Mouse (Mus musculus): ENCODE data around the gene Ifi205. TPM values are rescaled to one million over a fixed set of nuclear protein-coding genes. Genes with fewer than 3 reads are reported as not detected.
"Not testable (repeated sequence)": the region's sequence is repeated elsewhere in the genome, so short reads cannot be mapped to it uniquely, and the experiment has no call there.

The Ifi205 gene
- polyA plus RNA-seq (2015; fragmentation: Nextera tagmentation; extraction: Ambion mirVana): 0.43 TPM in 1 of 2 replicates, not detected in the other

DNA sequence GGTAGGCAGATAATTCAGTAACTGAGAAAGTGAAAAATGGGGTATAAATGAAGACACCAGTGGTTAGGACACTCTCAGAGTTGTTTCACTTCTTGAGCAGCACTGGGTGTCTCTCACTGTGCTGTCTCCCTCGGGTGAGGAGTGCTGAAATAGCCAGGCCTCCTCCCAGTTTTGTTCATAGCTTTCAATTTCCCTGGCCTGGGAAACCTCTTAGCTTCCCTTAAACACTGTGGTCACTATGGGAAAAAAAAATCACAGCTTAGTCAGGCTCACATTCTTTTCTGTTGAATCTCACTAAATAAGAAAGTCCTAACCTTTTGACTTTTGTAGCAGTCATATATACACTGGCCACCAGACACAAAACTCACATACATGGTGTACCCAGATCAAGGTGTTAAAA lies at the start of gene Ifi205:
TSS of gene Ifi205 (minus strand) at position 113 of the 400 bp plus-strand sequence.
- H3K9ac ChIP-seq (replicated peaks): no peak within 1 kb of the TSS
- 56% methylated on average over 1 of the region's 1 CpGs for WGBS
- H3K27ac ChIP-seq (replicated peaks): no peak within 1 kb of the TSS
- no peaks in the 10 kb centered on the region for H3K9me3 ChIP-seq (replicated peaks)
- no peaks in the 10 kb centered on the region for H3K27me3 ChIP-seq (replicated peaks)
- no peak for ATAC-seq (ENCODE audit: low FRiP score)
- H3K4me1 ChIP-seq: no peaks in the 10 kb centered on the region
- H3K36me3 ChIP-seq: no peaks in the 10 kb centered on the region
- H3K4me3 ChIP-seq (replicated peaks): no peak within 1 kb of the TSS
- no peak within 1 kb of the TSS for H3K4me2 ChIP-seq

DNA sequence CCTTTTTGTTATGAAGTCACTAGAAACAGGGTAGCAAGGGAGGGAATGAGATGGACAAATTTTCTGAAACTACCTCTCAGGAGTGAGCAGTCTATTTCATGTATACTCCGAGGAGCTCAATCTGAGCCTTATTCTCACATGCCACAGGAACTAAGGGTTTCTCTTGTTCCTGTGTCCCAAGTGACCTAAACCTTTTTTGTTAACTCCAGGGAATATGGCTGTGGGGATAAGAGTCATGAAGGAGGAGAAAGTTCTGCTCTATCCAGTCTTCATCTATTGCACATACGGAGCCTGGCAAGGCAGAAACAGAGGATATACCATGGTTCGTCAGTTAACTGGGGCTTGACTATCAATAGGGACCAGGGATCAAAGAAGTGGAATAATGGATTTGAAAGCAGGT lies 34.7 kb upstream of the Ifi205 start, which contains the start of gene Olfr430:
TSS of gene Olfr430 (plus strand) at position 301 of the 400 bp plus-strand sequence.
- Histone ChIP-seq H3K27ac (replicated peaks) (no peak within 1 kb of the TSS), H3K4me3 (replicated peaks) (no peak within 1 kb of the TSS), H3K36me3 (no peaks in the 10 kb centered on the region), H3K4me1 (no peaks in the 10 kb centered on the region), H3K4me2 (no peak within 1 kb of the TSS), H3K9me3 (replicated peaks) (no peaks in the 10 kb centered on the region), H3K9ac (replicated peaks) (no peak within 1 kb of the TSS), H3K27me3 (replicated peaks) (no peaks in the 10 kb centered on the region)
- no peak for ATAC-seq (ENCODE audit: low FRiP score)
- 92% methylated on average over 3 of the region's 3 CpGs for WGBS

DNA sequence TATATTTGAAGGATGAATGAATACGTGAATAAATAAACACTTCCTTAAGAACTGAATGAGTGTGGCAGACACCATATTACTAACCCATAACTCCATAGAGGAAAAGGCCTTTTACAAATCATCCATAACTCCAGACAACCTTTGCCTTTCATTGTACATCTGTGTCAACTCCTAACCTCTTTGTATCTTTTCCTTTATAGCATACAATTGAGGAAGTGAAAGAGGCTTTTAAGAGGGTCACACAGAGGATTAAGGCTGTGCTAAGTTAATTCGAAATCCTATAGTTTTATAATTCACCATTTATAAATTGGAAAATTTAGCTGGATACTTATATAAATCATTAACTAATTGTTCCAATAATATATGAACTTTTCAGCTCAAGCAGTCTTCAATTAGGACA lies 23.6 kb upstream of the Ifi205 start:
- 80% methylated on average over 2 of the region's 2 CpGs for WGBS
- ATAC-seq (ENCODE audit: low FRiP score): no peak

DNA sequence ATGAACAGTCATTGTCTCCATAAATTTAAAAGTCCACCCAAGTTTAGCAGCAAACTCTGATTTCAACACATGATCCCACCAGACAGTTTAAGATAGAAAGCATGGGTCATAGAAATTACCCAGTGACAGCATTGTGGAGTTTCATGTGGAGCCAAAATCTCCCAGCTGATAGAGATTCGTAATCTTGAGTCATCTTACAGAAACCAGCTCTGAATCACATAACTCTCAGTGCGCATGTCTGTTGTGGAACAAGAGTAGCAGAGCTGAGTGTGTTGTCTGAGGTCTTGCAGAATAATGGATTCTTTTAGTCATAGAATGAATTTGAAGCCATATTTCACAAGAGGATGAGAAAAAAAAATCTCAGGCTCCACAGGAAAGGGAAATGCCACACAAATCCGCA lies 21.4 kb upstream of the Ifi205 start:
- H3K9me3 ChIP-seq (replicated peaks): no peaks in the 10 kb centered on the region
- no peaks in the 10 kb centered on the region for H3K36me3 ChIP-seq
- 94% methylated on average over 3 of the region's 3 CpGs for WGBS
- no peak overlapping the region for H3K27ac ChIP-seq (replicated peaks)
- H3K4me1 ChIP-seq: no peaks in the 10 kb centered on the region
- H3K4me3 ChIP-seq (replicated peaks): no peak overlapping the region
- H3K4me2 ChIP-seq: no peak overlapping the region
- ATAC-seq (ENCODE audit: low FRiP score): no peak
- H3K27me3 ChIP-seq (replicated peaks): no peaks in the 10 kb centered on the region
- no peak overlapping the region for H3K9ac ChIP-seq (replicated peaks)

More for the DNA sequence above, 23.6 kb upstream of the Ifi205 start:
- H3K4me2 ChIP-seq: no peak overlapping the region
- no peak overlapping the region for H3K4me3 ChIP-seq (replicated peaks)
- H3K9me3 ChIP-seq (replicated peaks): no peaks in the 10 kb centered on the region
- H3K27me3 ChIP-seq (replicated peaks): no peaks in the 10 kb centered on the region
- no peaks in the 10 kb centered on the region for H3K36me3 ChIP-seq
- H3K9ac ChIP-seq (replicated peaks): no peak overlapping the region
- no peak overlapping the region for H3K27ac ChIP-seq (replicated peaks)
- H3K4me1 ChIP-seq: no peaks in the 10 kb centered on the region

DNA sequence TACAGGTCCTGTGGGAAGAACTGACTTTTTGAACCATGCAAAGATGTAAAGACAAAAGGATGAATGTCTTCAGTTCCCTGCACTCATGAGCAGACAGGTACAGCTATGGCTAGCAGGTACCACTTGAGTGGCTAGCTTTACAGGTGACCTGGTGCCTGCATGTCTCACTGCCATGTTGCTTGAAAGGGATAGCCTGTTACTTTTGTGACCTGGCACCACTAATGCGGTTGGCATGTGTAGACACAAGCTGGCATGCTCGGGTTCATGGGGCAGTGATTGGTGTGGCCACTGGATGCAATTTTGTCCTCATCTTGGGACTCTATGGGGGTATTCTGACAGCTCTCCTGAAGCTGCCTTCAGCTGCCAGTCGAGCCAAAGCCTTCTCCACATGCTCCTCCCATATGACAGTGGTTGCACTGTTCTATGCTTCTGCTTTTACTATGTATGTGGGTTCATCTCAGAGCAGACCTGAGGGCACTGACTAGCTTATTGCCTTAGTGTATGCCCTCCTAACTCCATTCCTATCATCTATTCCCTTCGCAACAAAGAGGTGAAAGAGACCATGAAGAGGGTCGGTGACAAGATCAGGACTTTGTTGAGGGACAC lies 20.4 kb upstream of the Ifi205 start:
- Histone ChIP-seq H3K27me3 (replicated peaks) (no peaks in the 10 kb centered on the region), H3K9ac (replicated peaks) (no peak overlapping the region), H3K4me3 (replicated peaks) (no peak overlapping the region), H3K4me2 (no peak overlapping the region), H3K9me3 (replicated peaks) (no peaks in the 10 kb centered on the region), H3K4me1 (no peaks in the 10 kb centered on the region), H3K27ac (replicated peaks) (no peak overlapping the region), H3K36me3 (no peaks in the 10 kb centered on the region)
- no peak for ATAC-seq (ENCODE audit: low FRiP score)
- WGBS: 90% methylated on average over 5 of the region's 5 CpGs

DNA sequence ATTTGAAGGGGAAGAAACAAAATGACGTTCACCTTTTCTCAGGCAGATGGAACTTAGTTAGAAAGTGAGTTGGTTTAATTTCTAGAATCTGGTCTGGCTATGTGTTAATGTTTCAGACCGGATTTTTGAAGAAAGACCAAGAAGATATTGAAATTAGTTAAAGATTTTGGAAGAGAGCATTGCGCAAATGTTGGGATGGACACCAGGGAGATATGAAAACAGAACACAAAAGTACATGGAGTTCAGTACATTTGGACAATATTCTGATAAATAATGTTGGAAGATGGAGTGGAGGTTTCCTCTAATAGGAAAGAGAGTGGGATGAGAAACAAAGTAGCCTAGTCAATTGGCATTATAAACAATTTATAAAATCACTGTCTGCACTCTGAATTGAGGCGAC lies 19.9 kb upstream of the Ifi205 start:
- WGBS: 93% methylated on average over 4 of the region's 4 CpGs
- Histone ChIP-seq H3K9me3 (replicated peaks) (no peaks in the 10 kb centered on the region), H3K4me2 (no peak overlapping the region), H3K4me3 (replicated peaks) (no peak overlapping the region), H3K4me1 (no peaks in the 10 kb centered on the region), H3K27ac (replicated peaks) (no peak overlapping the region), H3K9ac (replicated peaks) (no peak overlapping the region), H3K27me3 (replicated peaks) (no peaks in the 10 kb centered on the region), H3K36me3 (no peaks in the 10 kb centered on the region)
- ATAC-seq (ENCODE audit: low FRiP score): no peak

DNA sequence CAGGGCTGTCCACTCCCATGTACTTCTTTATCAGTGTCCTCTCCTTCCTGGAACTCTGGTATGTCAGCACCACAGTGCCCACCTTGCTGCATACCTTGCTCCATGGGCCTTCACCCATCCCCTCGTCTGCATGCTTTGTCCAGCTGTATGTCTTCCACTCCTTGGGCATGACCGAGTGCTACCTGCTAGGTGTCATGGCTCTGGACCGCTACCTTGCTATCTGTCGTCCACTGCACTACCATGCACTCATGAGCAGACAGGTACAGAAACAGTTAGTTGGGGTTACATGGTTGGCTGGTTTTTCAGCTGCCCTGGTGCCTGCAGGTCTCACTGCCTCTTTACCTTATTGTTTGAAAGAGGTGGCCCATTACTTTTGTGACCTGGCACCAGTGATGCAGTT lies 18.9 kb upstream of the Ifi205 start:
- no peaks in the 10 kb centered on the region for H3K4me1 ChIP-seq
- H3K27ac ChIP-seq (replicated peaks): no peak overlapping the region
- no peak overlapping the region for H3K4me2 ChIP-seq
- 94% methylated on average over 4 of the region's 4 CpGs for WGBS
- H3K27me3 ChIP-seq (replicated peaks): no peaks in the 10 kb centered on the region
- H3K9ac ChIP-seq (replicated peaks): no peak overlapping the region
- ATAC-seq (ENCODE audit: low FRiP score): no peak
- H3K36me3 ChIP-seq: no peaks in the 10 kb centered on the region
- H3K4me3 ChIP-seq (replicated peaks): no peak overlapping the region
- no peaks in the 10 kb centered on the region for H3K9me3 ChIP-seq (replicated peaks)

DNA sequence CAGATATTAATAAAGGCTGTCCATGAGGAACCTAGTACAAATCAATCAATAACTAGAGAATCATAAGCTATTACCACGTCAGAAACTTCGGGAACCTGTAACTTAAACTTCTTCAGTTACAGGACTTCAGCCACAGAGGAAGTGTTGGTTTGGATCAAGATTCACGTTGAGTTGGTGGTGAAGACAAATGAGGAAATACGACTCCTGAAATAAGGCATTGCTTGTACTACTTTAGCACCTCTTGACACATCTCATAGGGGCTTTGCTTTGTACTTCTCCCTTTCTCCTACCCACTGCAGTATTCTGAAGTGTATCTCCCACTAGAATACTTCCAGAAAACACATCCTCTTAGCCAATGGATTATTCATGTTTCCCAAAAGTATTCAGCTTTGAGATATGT lies 17.7 kb upstream of the Ifi205 start:
- not testable (repeated sequence) for H3K27me3 ChIP-seq (replicated peaks); ATAC-seq (ENCODE audit: low FRiP score); H3K9me3 ChIP-seq (replicated peaks); H3K4me2 ChIP-seq; H3K4me1 ChIP-seq; H3K36me3 ChIP-seq; H3K27ac ChIP-seq (replicated peaks); H3K4me3 ChIP-seq (replicated peaks); H3K9ac ChIP-seq (replicated peaks)
- 80% methylated on average over 4 of the region's 4 CpGs for WGBS

DNA sequence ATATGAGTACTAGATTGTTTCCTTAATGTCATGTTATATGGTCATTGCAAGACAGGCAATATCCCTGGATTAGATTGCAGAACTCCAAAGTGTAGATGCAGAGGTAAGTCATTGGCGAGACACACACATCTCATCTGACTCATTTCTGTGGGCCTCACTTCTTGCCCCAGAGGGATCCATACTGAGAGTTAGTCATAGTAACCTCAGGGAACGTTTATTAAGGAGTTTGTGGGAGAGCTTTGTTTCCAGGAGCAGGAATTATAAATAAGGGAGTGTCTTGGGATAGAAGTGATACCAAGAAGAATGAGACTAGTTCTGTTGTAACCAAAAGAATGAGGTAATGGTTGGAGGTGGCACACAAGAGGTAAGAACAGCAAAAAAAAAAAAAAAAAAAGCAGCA lies 17.3 kb upstream of the Ifi205 start, which contains the start of gene Olfr432:
TSS of gene Olfr432 (plus strand) at position 313 of the 400 bp plus-strand sequence.
- ATAC-seq (ENCODE audit: low FRiP score): no peak
- no peak within 1 kb of the TSS for H3K4me2 ChIP-seq
- no peak within 1 kb of the TSS for H3K4me3 ChIP-seq (replicated peaks)
- H3K9me3 ChIP-seq (replicated peaks): no peaks in the 10 kb centered on the region
- no peaks in the 10 kb centered on the region for H3K27me3 ChIP-seq (replicated peaks)
- H3K27ac ChIP-seq (replicated peaks): no peak within 1 kb of the TSS
- H3K36me3 ChIP-seq: no peaks in the 10 kb centered on the region
- no peak within 1 kb of the TSS for H3K9ac ChIP-seq (replicated peaks)
- no peaks in the 10 kb centered on the region for H3K4me1 ChIP-seq
- 73% methylated on average over 2 of the region's 2 CpGs for WGBS

DNA sequence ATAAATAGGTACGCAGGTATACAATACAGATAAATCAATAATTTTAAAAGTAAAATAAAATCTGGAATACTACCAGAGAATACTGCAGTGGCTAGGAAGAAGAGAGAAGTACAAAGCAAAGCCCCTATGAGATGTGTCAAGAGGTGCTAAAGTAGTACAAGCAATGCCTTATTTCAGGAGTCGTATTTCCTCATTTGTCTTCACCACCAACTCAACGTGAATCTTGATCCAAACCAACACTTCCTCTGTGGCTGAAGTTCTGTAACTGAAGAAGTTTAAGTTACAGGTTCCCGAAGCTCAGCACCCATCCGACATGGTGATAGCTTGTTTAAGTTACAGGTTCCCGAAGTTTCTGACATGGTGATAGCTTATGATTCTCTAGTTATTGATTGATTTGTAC lies 16.6 kb upstream of the Ifi205 start:
- ATAC-seq (ENCODE audit: low FRiP score); H3K9ac ChIP-seq (replicated peaks); H3K9me3 ChIP-seq (replicated peaks); H3K4me3 ChIP-seq (replicated peaks); H3K4me2 ChIP-seq; H3K27me3 ChIP-seq (replicated peaks); H3K27ac ChIP-seq (replicated peaks); H3K36me3 ChIP-seq; H3K4me1 ChIP-seq: not testable (repeated sequence)
- WGBS: 91% methylated on average over 6 of the region's 6 CpGs

DNA sequence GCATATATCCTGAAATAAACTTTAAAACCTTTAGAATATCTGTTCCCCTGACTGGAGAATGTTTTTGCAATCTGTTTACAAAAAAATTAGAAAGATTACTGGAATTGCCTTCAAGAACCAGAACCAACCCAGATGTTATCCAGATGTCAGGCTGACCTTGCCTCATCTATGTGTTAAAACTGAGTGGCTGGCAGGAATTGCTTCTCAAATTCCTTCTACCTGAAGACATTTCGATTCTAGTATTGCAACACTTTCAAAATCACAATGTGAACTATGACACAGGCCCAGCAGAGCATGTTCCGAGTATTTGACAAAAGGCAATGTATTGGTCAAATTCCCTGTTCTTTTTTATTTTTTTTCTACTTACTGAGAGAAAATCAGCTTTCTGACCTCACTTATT lies 12.8 kb upstream of the Ifi205 start:
- Histone ChIP-seq H3K27me3 (replicated peaks) (no peaks in the 10 kb centered on the region), H3K27ac (replicated peaks) (no peak overlapping the region), H3K36me3 (no peaks in the 10 kb centered on the region), H3K4me3 (replicated peaks) (no peak overlapping the region), H3K9me3 (replicated peaks) (no peaks in the 10 kb centered on the region), H3K9ac (replicated peaks) (no peak overlapping the region), H3K4me2 (no peak overlapping the region), H3K4me1 (no peaks in the 10 kb centered on the region)
- 68% methylated on average over 2 of the region's 2 CpGs for WGBS
- no peak for ATAC-seq (ENCODE audit: low FRiP score)

DNA sequence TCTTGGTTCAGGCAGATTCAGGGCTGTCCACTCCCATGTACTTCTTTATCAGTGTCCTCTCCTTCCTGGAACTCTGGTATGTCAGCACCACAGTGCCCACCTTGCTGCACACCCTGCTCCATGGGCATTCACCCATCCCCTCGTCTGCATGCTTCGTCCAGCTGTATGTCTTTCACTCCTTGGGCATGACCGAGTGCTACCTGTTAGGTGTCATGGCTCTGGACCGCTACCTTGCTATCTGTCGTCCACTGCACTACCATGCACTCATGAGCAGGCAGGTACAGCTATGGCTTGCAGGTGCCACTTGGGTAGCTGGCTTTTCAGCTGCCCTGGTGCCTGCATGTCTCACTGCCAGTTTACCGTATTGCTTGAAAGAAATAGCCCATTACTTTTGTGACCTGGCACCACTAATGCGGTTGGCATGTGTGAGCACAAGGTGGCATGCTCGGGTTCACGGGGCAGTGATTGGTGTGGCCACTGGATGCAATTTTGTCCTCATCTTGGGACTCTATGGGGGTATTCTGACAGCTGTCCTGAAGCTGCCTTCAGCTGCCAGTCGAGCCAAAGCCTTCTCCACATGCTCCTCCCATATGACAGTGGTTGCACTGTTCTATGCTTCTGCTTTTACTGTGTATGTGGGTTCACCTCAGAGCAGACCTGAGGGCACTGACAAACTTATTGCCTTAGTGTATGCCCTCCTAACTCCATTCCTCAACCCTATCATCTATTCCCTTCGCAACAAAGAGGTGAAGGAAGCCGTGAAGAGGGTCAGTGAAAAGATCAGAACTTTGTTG lies 10.7 kb upstream of the Ifi205 start:
- H3K36me3 ChIP-seq; H3K9me3 ChIP-seq (replicated peaks); H3K27ac ChIP-seq (replicated peaks); H3K4me1 ChIP-seq; H3K4me3 ChIP-seq (replicated peaks); ATAC-seq (ENCODE audit: low FRiP score); H3K4me2 ChIP-seq; H3K9ac ChIP-seq (replicated peaks); H3K27me3 ChIP-seq (replicated peaks): not testable (repeated sequence)
- 92% methylated on average over 12 of the region's 12 CpGs for WGBS

Data from neural tube, embryonic 15.5 days (tissue).